ENCODE assay signal across 14 mouse cellular contexts in the genomic region with DNA sequence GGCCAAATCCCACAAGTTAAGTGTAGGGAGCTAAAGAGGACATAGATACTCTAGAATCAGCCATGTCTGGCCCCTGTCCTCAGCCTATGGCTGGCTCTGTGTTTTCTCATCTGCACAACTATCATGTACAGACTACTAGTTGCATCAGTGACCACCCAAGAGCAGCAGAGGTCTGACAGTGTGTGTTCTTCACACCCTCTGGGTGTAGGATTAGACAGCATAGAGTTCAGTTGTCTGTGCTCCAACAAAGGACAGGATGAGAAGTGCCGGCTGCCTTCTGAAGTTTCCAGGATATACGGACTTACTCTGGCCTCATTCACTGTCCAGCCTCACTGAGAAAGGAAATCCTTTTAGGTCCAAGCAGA.
DNase-seq lines count a peak whose midpoint lies in the region; ATAC-seq lines count a peak whose summit lies in the region.
"Had no signal": no experiment of that assay in that cellular context is flagged by ENCODE, and none has a peak within 500 bp of the region (broad histone marks: within the 10 kb centered on the region; RNA-seq: fewer than 3 reads in every experiment).

No protein-coding gene starts in this region.

- 68% methylated on average over 2 of the region's 2 CpGs for WGBS in embryonic facial prominence, embryonic 14.5 days
- 69% methylated on average over 2 of the region's 2 CpGs for WGBS in embryonic facial prominence, embryonic 10.5 days
- WGBS in kidney, embryonic 15.5 days: 16% methylated on average over 2 of the region's 2 CpGs
- 69% methylated on average over 2 of the region's 2 CpGs for WGBS in midbrain, embryonic 11.5 days
- WGBS in midbrain, embryonic 13.5 days: 73% methylated on average over 2 of the region's 2 CpGs

- H3K27ac ChIP-seq in embryonic facial prominence, embryonic 14.5 days (replicated peaks; ENCODE audit: low read depth, low read length): peak overlapping the region; percentile 48
- no peak overlapping the region for H3K27ac ChIP-seq in embryonic facial prominence, embryonic 10.5 days (replicated peaks)
- peak overlapping the region; percentile 77 for H3K27ac ChIP-seq in kidney, embryonic 15.5 days
- no peak overlapping the region for H3K27ac ChIP-seq in midbrain, embryonic 11.5 days (ENCODE audit: low read depth, low read length)
- H3K27ac ChIP-seq in midbrain, embryonic 13.5 days: no peak overlapping the region
- H3K27ac ChIP-seq: hindbrain, embryonic 15.5 days; liver, embryonic 14.5 days had no signal

- peak; percentile 74 for DNase-seq in embryonic facial prominence, embryonic 14.5 days (ENCODE audit: low spot score)
- DNase-seq in embryonic facial prominence, embryonic 10.5 days (ENCODE audit: low spot score): no peak
- DNase-seq in kidney, adult 11 months: no peak
- peak; percentile 53 for DNase-seq in midbrain, embryonic 11.5 days (ENCODE audit: low spot score, missing footprints)
- no peak for DNase-seq in cerebellum, adult 9-11 months
- no peak for DNase-seq in layer of hippocampus, postnatal 25 days (ENCODE audit: extremely low spot score in 1 of 2, low spot score in 1 of 2)
- DNase-seq: cerebellum, adult 11 months; right cerebral cortex, postnatal 25 days had no signal

- no peaks in the 10 kb centered on the region for H3K36me3 ChIP-seq in embryonic facial prominence, embryonic 14.5 days (ENCODE audit: control insufficient read depth, insufficient read depth, low read length)
- H3K36me3 ChIP-seq in embryonic facial prominence, embryonic 10.5 days (replicated peaks): no peaks in the 10 kb centered on the region
- no peaks in the 10 kb centered on the region for H3K36me3 ChIP-seq in kidney, embryonic 15.5 days
- H3K36me3 ChIP-seq in midbrain, embryonic 11.5 days (ENCODE audit: control insufficient read depth, insufficient read depth, low read length): no peaks in the 10 kb centered on the region
- H3K36me3 ChIP-seq in midbrain, embryonic 13.5 days: no peaks in the 10 kb centered on the region
- H3K36me3 ChIP-seq: hindbrain, embryonic 15.5 days had no signal

- no peak overlapping the region for H3K4me3 ChIP-seq in embryonic facial prominence, embryonic 14.5 days (ENCODE audit: low read depth, low read length)
- H3K4me3 ChIP-seq in embryonic facial prominence, embryonic 10.5 days: no peak overlapping the region
- H3K4me3 ChIP-seq in kidney, embryonic 15.5 days (replicated peaks): no peak overlapping the region
- H3K4me3 ChIP-seq in midbrain, embryonic 11.5 days (ENCODE audit: low read depth, low read length): no peak overlapping the region
- H3K4me3 ChIP-seq in midbrain, embryonic 13.5 days (replicated peaks): no peak overlapping the region
- H3K4me3 ChIP-seq: hindbrain, embryonic 15.5 days had no signal

- peak; percentile 85 for ATAC-seq in embryonic facial prominence, embryonic 14.5 days (ENCODE audit: low read depth)
- ATAC-seq in kidney, embryonic 15.5 days (replicated peaks; ENCODE audit: low FRiP score): peak; percentile 71
- no peak for ATAC-seq in midbrain, embryonic 11.5 days (ENCODE audit: low FRiP score)
- no peak for ATAC-seq in midbrain, embryonic 13.5 days
- ATAC-seq: forebrain, embryonic 16.5 days had no signal

- no peaks in the 10 kb centered on the region for H3K9me3 ChIP-seq in embryonic facial prominence, embryonic 14.5 days (ENCODE audit: control insufficient read depth, low read length)
- no peaks in the 10 kb centered on the region for H3K9me3 ChIP-seq in embryonic facial prominence, embryonic 10.5 days
- H3K9me3 ChIP-seq in kidney, embryonic 15.5 days (replicated peaks): no peaks in the 10 kb centered on the region
- H3K9me3 ChIP-seq in midbrain, embryonic 11.5 days (ENCODE audit: control insufficient read depth, low read length): no peaks in the 10 kb centered on the region
- no peaks in the 10 kb centered on the region for H3K9me3 ChIP-seq in midbrain, embryonic 13.5 days
- H3K9me3 ChIP-seq: hindbrain, embryonic 15.5 days had no signal

- no peak overlapping the region for H3K4me2 ChIP-seq in embryonic facial prominence, embryonic 14.5 days (ENCODE audit: low read depth, low read length)
- H3K4me2 ChIP-seq in kidney, embryonic 15.5 days: no peak overlapping the region
- no peak overlapping the region for H3K4me2 ChIP-seq in midbrain, embryonic 11.5 days
- H3K4me2 ChIP-seq in midbrain, embryonic 13.5 days (replicated peaks): no peak overlapping the region
- H3K4me2 ChIP-seq: hindbrain, embryonic 15.5 days had no signal

- no peak overlapping the region for H3K9ac ChIP-seq in embryonic facial prominence, embryonic 14.5 days (ENCODE audit: low read depth, low read length)
- no peak overlapping the region for H3K9ac ChIP-seq in kidney, embryonic 15.5 days
- H3K9ac ChIP-seq in midbrain, embryonic 11.5 days (ENCODE audit: low read length): no peak overlapping the region
- no peak overlapping the region for H3K9ac ChIP-seq in midbrain, embryonic 13.5 days (replicated peaks)
- H3K9ac ChIP-seq: hindbrain, embryonic 15.5 days; liver, embryonic 14.5 days had no signal

- no peaks in the 10 kb centered on the region for H3K27me3 ChIP-seq in embryonic facial prominence, embryonic 14.5 days (replicated peaks; ENCODE audit: control insufficient read depth, insufficient read depth, low read length)
- no peaks in the 10 kb centered on the region for H3K27me3 ChIP-seq in embryonic facial prominence, embryonic 10.5 days (replicated peaks; ENCODE audit: low read depth, poor library complexity, severe bottlenecking)
- H3K27me3 ChIP-seq in kidney, embryonic 15.5 days: no peaks in the 10 kb centered on the region
- no peaks in the 10 kb centered on the region for H3K27me3 ChIP-seq in midbrain, embryonic 11.5 days (ENCODE audit: control insufficient read depth, insufficient read depth, low read length)
- H3K27me3 ChIP-seq in midbrain, embryonic 13.5 days: no peaks in the 10 kb centered on the region
- H3K27me3 ChIP-seq: CH12.LX; hindbrain, embryonic 15.5 days had no signal

- peaks cover 8% of the 10 kb centered on the region for H3K4me1 ChIP-seq in embryonic facial prominence, embryonic 14.5 days (ENCODE audit: control insufficient read depth, insufficient read depth, low read length)
- H3K4me1 ChIP-seq in embryonic facial prominence, embryonic 10.5 days: no peaks in the 10 kb centered on the region
- H3K4me1 ChIP-seq in kidney, embryonic 15.5 days: peaks cover 25% of the 10 kb centered on the region
- no peaks in the 10 kb centered on the region for H3K4me1 ChIP-seq in midbrain, embryonic 11.5 days (ENCODE audit: control insufficient read depth, insufficient read depth, low read length)
- H3K4me1 ChIP-seq in midbrain, embryonic 13.5 days (replicated peaks): no peaks in the 10 kb centered on the region
- H3K4me1 ChIP-seq: hindbrain, embryonic 15.5 days had no signal

Comparison
In these comparisons a context has a peak if more than half of its experiments do, and no peak if none do; other contexts are left out.
1. DNase-seq: peak in embryonic facial prominence, embryonic 14.5 days (single experiment) and midbrain, embryonic 11.5 days (single experiment); none in embryonic facial prominence, embryonic 10.5 days (single experiment), kidney, adult 11 months (single experiment), cerebellum, adult 9-11 months (single experiment) and layer of hippocampus, postnatal 25 days (0 of 2).
2. H3K27ac ChIP-seq: peak in embryonic facial prominence, embryonic 14.5 days (single experiment) and kidney, embryonic 15.5 days (single experiment); none in embryonic facial prominence, embryonic 10.5 days (single experiment), midbrain, embryonic 11.5 days (single experiment) and midbrain, embryonic 13.5 days (single experiment).
3. ATAC-seq: peak in embryonic facial prominence, embryonic 14.5 days (single experiment) and kidney, embryonic 15.5 days (single experiment); none in midbrain, embryonic 11.5 days (single experiment) and midbrain, embryonic 13.5 days (single experiment).